Mouse (Mus musculus): ENCODE results near the gene Fars2.

Fars2 gene

GRCm38 (mm10) chr13:36222721-36223120 is 105.5 kb downstream of the Fars2 start:
- DNase-seq, result no peak

- peak; percentile 50 to 71 for DNase-seq
Measured at GRCm38 (mm10) chr13:36224431-36224830, 107.2 kb downstream of the Fars2 start.

GRCm38 (mm10) chr13:36242261-36242660 is 125.0 kb downstream of the Fars2 start:
- peak; percentile 38 to 40 for DNase-seq

- DNase-seq, result no peak
Measured at GRCm38 (mm10) chr13:36253936-36254335, 136.7 kb downstream of the Fars2 start.

GRCm38 (mm10) chr13:36257213-36257612 is 140.0 kb downstream of the Fars2 start:
- DNase-seq, result no peak

DNA sequence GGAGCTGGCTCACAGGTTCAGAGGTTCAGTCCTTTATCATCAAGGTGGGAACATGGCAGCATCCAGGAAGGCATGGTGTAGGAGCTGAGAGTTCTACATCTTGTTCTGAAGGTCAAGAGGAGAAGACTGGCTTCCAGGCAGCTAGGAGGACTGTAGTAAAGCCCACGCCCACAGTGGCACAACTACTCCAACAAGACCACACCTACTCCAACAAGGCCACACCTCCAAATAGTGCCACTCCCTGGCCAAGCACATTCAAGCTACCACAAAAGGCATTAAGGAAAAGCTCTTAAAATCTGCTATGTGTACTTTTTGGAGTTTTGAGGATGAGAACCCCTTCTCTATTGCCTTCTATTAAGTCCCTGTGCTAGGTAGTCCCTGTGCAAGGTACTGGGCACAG is 142.5 kb downstream of the Fars2 start:
- no peak for DNase-seq

DNA sequence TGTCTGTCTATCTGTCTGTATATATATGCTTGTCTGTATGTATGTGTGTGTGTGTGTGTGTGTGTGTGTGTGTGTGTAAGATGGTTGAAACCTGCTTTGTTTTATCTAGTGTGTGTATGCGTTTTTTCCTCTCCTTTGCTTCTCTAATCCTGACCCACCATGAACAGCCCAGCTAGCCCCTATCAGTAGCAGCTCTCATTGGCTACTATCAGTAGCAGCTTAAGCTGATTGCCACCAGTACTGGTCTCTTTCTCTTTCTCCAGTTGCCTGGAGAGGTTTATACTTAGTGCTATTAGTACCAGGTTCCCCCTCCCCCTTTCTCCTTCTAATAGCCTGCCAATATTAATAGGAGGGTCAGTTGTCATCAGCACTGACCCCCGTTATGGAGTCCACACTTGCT is 144.1 kb downstream of the Fars2 start:
- no peak for DNase-seq

DNA sequence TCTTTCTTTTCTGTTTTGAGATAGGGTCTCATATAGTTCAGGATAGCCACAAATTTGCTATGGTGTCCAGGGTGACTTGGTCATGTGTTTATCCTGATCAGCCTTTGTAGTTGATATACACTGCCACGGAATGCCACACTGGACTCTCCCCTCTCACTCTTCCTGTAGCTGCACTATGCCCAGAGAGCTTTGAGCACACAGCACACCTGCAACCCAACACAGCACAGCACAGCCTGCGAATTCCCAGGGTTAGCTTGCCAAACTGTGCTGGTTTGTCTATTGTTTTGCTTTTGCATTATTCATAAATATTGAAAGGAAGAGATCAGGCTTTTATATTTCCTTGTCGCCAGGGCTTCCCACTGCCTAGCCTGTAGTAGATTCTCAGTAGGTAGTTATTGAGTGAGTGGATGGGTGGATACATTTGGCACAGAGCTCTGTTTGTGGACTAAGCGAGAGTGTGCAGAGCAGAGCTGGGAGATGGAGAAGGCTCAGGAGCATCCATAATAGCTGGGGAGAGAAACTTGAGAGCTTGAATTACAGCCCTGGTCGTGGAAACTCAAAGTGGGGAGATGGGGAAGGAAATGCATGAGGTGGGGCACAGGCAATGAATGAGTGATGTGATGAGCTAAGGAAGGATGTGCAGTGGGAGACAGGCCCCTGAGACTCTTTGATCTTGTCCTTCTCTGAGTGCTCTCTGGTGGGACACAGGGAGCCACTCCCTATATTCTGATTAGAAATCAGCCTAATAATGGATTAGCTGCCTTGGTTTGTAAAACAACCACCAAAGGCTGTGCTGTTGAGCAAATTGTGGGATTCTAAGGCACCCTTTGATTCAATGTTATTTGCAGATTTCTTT is 146.3 kb downstream of the Fars2 start:
- no peak for DNase-seq

- DNase-seq, result peak; percentile 41 to 44
Measured at GRCm38 (mm10) chr13:36264391-36264790, 147.2 kb downstream of the Fars2 start.

DNA sequence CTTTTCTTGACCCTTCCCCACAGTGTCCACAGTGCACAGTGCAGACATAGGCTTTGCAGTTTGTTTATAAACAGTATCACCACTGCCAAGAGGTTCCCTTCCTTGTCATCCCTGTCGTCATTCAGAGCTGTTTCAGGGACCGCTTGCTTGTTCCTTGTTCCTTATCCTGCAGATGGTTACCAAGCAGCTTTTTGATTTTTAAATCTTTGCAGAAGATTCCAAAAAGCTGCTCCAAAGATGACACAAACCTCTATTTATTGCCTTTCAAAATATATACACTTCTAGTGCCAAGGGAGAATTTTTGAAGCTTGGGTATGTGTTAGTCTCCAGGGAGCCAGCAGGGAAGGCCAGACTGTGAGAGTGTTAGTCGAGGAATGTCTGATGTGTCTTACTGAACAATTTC is 148.1 kb downstream of the Fars2 start:
- no peak for DNase-seq

DNA sequence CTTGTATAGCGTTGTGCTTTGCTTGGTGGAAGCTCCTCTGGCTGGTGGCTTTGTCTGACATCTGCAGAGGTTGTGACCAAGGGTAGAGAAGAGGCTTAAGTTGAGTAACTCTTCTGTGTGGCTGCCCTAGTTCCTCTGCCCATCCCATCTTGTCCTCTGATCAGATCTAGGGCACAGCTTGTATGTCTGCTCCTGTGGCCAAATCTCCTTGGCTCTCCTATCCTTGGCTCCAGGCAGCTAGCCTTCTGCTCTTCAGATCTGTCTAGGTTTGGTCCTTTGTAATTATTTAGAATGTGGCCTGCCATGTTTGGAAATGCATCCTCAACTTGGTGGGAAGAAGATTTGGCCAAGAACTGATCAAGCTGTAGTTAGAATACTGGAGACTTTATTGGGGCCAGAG is 150.2 kb downstream of the Fars2 start:
- DNase-seq, result no peak

DNA sequence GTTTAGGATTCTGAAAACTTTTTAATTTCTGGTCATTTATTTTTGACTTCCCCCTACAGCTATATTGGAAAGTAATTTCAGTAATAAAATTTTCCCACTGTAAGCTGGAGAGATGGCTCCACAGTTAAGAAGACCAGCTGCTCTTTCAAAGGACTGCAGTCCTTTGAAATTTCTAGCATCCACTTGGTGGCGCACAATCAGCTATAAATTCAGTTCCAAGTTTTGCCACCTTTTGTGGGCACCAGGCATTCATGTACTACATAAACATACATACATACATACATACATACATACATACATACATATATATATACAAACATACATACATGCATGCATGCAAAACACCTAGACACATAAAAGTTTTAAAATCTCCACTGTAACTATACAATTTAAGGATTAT is 153.7 kb downstream of the Fars2 start:
- no peak for DNase-seq

DNA sequence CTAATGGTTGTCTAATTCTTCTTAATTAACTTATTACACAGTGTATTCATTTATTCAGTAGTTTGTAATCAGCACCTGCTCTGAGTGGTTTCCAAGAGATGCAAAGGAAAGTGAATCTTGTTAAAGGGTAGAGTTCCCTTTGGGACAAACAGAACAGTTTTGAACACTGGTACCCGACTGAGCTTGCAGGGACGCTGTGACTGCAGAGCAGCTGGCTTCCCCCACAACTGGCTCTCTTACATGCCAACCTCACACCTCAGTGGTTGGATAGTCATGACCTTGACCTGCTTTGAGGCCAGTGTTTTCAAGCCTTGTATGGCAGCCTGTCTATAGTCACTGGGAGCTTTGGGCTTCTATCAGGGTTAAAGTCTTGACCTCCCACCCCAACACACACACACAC is 156.3 kb downstream of the Fars2 start:
- DNase-seq, result no peak

GRCm38 (mm10) chr13:36276194-36276593 is 159.0 kb downstream of the Fars2 start:
- no peak for DNase-seq

DNA sequence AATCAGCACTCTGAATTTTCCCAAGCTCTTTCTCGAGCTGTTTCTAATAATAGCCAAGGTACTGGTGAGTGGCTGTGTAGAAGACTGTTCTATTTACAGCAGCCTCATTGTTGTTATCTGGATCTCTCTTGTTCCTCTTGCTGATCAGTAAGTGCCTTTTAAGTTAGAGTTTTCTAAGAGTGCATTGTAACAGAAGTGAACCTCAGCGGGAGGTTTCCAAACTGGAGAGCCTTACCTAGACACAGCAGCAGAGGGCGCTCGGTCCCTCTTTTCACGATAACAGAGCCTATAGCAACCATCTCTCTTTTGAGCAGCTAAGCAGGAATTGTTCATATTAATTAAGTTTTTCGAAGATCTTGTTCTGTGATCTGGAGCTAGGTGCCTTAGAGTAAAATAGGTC is 164.8 kb downstream of the Fars2 start:
- peak; percentile 62 to 84 for DNase-seq

- DNase-seq, result peak; percentile 36 to 52
Measured at GRCm38 (mm10) chr13:36282785-36283544, 165.8 kb downstream of the Fars2 start.

GRCm38 (mm10) chr13:36283545-36284067 is 166.4 kb downstream of the Fars2 start:
- DNase-seq, result no peak

- DNase-seq, result no peak
Measured at GRCm38 (mm10) chr13:36284097-36284496, 166.9 kb downstream of the Fars2 start.

DNA sequence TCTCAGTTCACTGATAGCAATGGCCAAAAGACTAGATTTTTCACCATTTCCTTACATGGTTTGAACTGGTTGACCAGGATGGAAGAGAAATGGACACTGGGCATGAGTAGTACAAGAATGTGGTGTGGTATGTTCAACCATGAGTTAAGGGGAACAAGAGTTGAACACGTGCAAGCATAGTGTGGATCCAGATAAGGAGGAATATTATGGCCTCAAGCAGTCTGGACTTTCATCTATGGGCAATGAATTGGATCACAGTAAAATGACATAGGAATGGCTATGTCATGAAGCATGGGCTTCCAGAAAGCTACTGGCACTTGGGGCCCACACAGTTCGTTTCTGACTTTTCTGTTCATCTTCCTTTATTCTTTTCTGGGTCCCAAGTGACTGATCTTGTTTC is 168.0 kb downstream of the Fars2 start:
- DNase-seq, result no peak

DNA sequence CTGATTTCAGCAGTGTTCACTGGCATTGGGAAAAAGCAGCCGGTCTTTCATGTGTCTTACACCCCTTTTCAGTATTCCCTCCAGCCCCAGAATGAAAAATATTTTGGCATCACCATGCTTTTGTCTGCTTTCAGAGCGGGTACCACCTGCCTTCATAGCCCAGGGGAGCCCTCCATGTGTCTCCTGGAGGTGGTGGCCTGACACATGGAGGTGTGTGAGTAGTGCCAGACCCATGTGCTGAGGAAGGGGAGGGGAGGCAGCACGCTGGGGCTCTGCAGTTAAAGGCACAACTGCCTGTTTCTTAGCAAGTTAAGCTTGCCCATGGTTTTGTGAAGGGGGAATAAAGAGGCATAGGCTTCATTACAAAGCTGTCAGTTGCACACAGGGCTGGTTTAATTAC is 176.3 kb downstream of the Fars2 start:
- no peak for DNase-seq

DNA sequence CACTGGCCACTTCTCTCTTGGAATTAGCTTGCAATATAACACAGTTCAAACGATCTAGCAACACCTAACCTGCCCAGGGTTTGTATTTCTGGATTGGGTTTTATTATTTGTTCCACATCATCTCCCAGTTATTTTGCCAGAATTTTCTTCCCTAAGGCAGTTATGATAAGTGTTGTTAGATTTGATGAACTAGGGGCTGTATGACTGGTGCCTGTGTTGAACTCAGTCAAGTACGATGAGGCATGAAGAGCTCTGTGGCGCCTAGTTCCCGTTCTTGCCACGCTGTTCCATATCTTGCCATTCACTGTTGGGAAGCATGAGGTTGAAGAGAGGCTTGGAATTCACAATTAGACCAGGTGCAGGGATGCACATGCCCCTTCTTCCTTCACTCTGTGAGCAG is 177.3 kb downstream of the Fars2 start:
- DNase-seq, result no peak

- DNase-seq, result peak; percentile 60 to 62
Measured at GRCm38 (mm10) chr13:36295848-36296247, 178.6 kb downstream of the Fars2 start.

DNA sequence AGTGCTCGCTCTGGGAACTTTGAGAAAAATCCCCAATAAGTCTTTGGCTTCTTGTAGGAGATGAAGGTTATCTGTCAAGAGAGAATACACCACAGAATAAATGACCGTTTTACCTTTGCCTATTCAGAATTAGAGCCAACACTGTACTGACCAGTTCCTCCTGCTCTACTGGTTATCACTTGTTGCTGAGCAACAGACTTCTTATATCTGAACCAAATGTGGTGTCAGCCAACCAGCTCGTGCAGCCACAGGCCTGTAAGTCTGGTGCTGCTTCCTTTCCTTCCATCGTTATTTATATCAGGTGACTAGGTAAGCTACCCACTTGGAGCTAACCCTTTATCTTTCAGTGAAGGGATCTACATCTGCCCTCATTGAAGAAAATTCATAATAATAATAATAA is 179.4 kb downstream of the Fars2 start:
- no peak for DNase-seq

Measured in kidney, postnatal 25 days (tissue).